Comparison of ENCODE assay signal across 8 mouse cellular contexts in the genomic region with DNA sequence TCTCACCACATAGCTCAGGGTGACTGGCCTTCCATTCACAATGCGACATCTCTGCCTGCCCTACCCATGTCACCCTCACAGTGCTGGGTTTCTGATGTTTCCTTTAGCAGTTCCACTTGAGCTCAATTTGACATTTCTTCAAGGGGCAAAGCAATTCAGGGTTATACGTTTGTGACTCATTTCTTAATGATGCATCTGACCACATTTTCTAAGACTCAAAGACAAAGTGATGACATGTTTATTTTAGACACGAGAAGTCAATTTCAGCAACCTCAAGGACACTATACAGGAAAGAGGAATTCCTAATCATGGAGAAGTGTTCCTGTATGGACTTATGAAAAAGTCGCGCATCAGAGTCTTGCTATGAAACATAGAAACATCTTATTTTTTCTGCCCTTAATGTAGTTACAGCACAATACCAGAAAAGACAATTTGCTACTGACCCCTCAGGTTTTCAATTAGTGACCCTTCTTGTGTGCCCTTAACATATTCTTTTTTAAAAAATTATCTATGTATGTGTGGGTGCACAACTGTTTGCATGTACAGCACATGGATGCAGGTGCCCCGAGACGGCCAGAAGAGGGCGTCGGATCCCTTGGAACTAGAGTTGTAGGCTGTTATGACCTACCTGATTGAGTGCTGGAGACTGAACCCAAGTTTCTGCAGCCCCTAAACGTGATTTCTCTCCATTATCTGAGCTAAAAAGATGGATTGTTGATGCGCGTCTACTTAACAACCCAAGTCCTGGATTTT. TPM values are rescaled to one million over a fixed set of nuclear protein-coding genes. Genes with fewer than 3 reads are reported as not detected.
DNase-seq lines count a peak whose midpoint lies in the region; ATAC-seq and TF ChIP-seq lines count a peak whose summit lies in the region.

No protein-coding gene starts in this region.

- no peaks in the 10 kb centered on the region for H3K36me3 ChIP-seq in forebrain, embryonic 14.5 days (ENCODE audit: control insufficient read depth, insufficient read depth, low read length)
- H3K36me3 ChIP-seq in kidney, postnatal 0 days (ENCODE audit: insufficient read depth, low read length): no peaks in the 10 kb centered on the region

- H3K4me2 ChIP-seq in forebrain, embryonic 14.5 days (ENCODE audit: low read length): peak overlapping the region; percentile 77
- peak overlapping the region; percentile 82 for H3K4me2 ChIP-seq in kidney, postnatal 0 days (ENCODE audit: low read length)

- peak; percentile 57 for TF ChIP-seq CTCF in kidney, postnatal 0 days (IDR thresholded peaks at IDR 0.05; ENCODE audit: low read depth)

- WGBS in forebrain, embryonic 14.5 days: 43% methylated on average over 12 of the region's 12 CpGs
- WGBS in kidney, postnatal 0 days: 42% methylated on average over 12 of the region's 12 CpGs

- no peaks in the 10 kb centered on the region for H3K9me3 ChIP-seq in forebrain, embryonic 14.5 days (replicated peaks; ENCODE audit: control insufficient read depth, low read length)
- H3K9me3 ChIP-seq in kidney, postnatal 0 days (replicated peaks; ENCODE audit: low read length): no peaks in the 10 kb centered on the region

- H3K27ac ChIP-seq in forebrain, embryonic 14.5 days (ENCODE audit: low read depth, low read length): no peak overlapping the region
- H3K27ac ChIP-seq in kidney, postnatal 0 days: no peak overlapping the region

- peak; percentile 22 for ATAC-seq in forebrain, embryonic 14.5 days
- ATAC-seq in kidney, postnatal 0 days (replicated peaks; ENCODE audit: low FRiP score, low read depth): peak; percentile 31
- peak; percentile 14 for ATAC-seq in megakaryocyte-erythroid progenitor cell, adult 5-6 weeks (replicated peaks; ENCODE audit: low FRiP score, low TSS enrichment, poor library complexity, severe bottlenecking)

- H3K4me1 ChIP-seq in forebrain, embryonic 14.5 days (ENCODE audit: control insufficient read depth, insufficient read depth, low read length): peaks cover 10% of the 10 kb centered on the region; the same call in 1 of the 2 replicates
- peaks cover 7% of the 10 kb centered on the region for H3K4me1 ChIP-seq in kidney, postnatal 0 days (replicated peaks; ENCODE audit: insufficient read depth, low read length)

- DNase-seq in adrenal gland, adult 8-10 months: peak; percentile 29
- no peak for DNase-seq in adrenal gland, postnatal 4 days (ENCODE audit: low spot score in 2 of 2)
- peak; percentile 33 for DNase-seq in right cerebral cortex, postnatal 4 days
- no peak for DNase-seq in right cerebral cortex, postnatal 25 days
- DNase-seq in forebrain, embryonic 14.5 days (ENCODE audit: low spot score): no peak
- no peak for DNase-seq in kidney, postnatal 0 days (ENCODE audit: low spot score)
- peak; percentile 70 for DNase-seq in thymus, postnatal 4 days

- H3K4me3 ChIP-seq in forebrain, embryonic 14.5 days (ENCODE audit: low read depth, low read length): peak overlapping the region; percentile 57
- peak overlapping the region; percentile 49 for H3K4me3 ChIP-seq in kidney, postnatal 0 days (replicated peaks; ENCODE audit: low read depth, low read length)

- no peaks in the 10 kb centered on the region for H3K27me3 ChIP-seq in forebrain, embryonic 14.5 days (replicated peaks; ENCODE audit: control insufficient read depth, insufficient read depth, low read length)
- H3K27me3 ChIP-seq in kidney, postnatal 0 days (ENCODE audit: insufficient read depth, low read length): no peaks in the 10 kb centered on the region

- H3K9ac ChIP-seq in forebrain, embryonic 14.5 days (ENCODE audit: low read length): no peak overlapping the region
- no peak overlapping the region for H3K9ac ChIP-seq in kidney, postnatal 0 days (ENCODE audit: low read depth, low read length)

RNA-seq across cellular contexts. Expression of gene Dbt, which starts 0.5 kb away (rescaled TPM):
- 10 to 100 TPM; 57.2 to 70.8 (median 62.5) TPM for total RNA-seq in adrenal gland, adult 8-10 months (2022)
- total RNA-seq in adrenal gland, postnatal 4 days (2021): 10 to 100 TPM; 48.8 to 57.3 TPM
- 6.2 and 8.4 TPM in 2 replicates for polyA plus RNA-seq in forebrain, embryonic 14.5 days (2014; fragmentation: Nextera tagmentation; extraction: Ambion mirVana)
- polyA plus RNA-seq in kidney, postnatal 0 days (2015; fragmentation: Nextera tagmentation; extraction: Ambion mirVana): 12.6 and 15.1 TPM in 2 replicates
- 3.8 and 6.4 TPM in 2 replicates for total RNA-seq in megakaryocyte-erythroid progenitor cell, adult 5-6 weeks (2014; fragmentation: Nextera tagmentation)
- total RNA-seq in megakaryocyte-erythroid progenitor cell, adult 5-6 weeks (2017): 10.5 and 15.7 TPM in 2 replicates

RNA-seq across cellular contexts. Expression of gene Rtca, which starts 4.3 kb away (rescaled TPM):
- 10 to 100 TPM; 34.5 to 45.1 (median 36.8) TPM for total RNA-seq in adrenal gland, adult 8-10 months (2022)
- total RNA-seq in adrenal gland, postnatal 4 days (2021): 10 to 100 TPM; 44.0 to 44.6 TPM
- polyA plus RNA-seq in forebrain, embryonic 14.5 days (2014; fragmentation: Nextera tagmentation; extraction: Ambion mirVana): 116 and 123 TPM in 2 replicates
- 73.1 and 78.4 TPM in 2 replicates for polyA plus RNA-seq in kidney, postnatal 0 days (2015; fragmentation: Nextera tagmentation; extraction: Ambion mirVana)
- 42.4 and 60.1 TPM in 2 replicates for total RNA-seq in megakaryocyte-erythroid progenitor cell, adult 5-6 weeks (2014; fragmentation: Nextera tagmentation)
- 44.6 and 45.9 TPM in 2 replicates for total RNA-seq in megakaryocyte-erythroid progenitor cell, adult 5-6 weeks (2017)

RNA-seq across cellular contexts. Expression of gene Lrrc39, which starts 50.4 kb away (rescaled TPM):
- total RNA-seq in adrenal gland, adult 8-10 months (2022): 1 to 10 TPM; 1.1 to 4.8 (median 1.5) TPM
- 1 to 10 TPM; 2.7 to 3.6 TPM for total RNA-seq in adrenal gland, postnatal 4 days (2021)
- 0.17 and 0.28 TPM in 2 replicates for polyA plus RNA-seq in forebrain, embryonic 14.5 days (2014; fragmentation: Nextera tagmentation; extraction: Ambion mirVana)
- 0.39 and 0.42 TPM in 2 replicates for polyA plus RNA-seq in kidney, postnatal 0 days (2015; fragmentation: Nextera tagmentation; extraction: Ambion mirVana)
- total RNA-seq in megakaryocyte-erythroid progenitor cell, adult 5-6 weeks (2014; fragmentation: Nextera tagmentation): 0.37 TPM in 1 of 2 replicates, not detected in the other
- total RNA-seq in megakaryocyte-erythroid progenitor cell, adult 5-6 weeks (2017): 0.23 and 0.61 TPM in 2 replicates

Comparison
In these comparisons a context has a peak if more than half of its experiments do, and no peak if none do; other contexts are left out.
1. DNase-seq: peak in adrenal gland, adult 8-10 months (single experiment), right cerebral cortex, postnatal 4 days (single experiment) and thymus, postnatal 4 days (single experiment); none in adrenal gland, postnatal 4 days (0 of 2), right cerebral cortex, postnatal 25 days (single experiment), forebrain, embryonic 14.5 days (single experiment) and kidney, postnatal 0 days (single experiment).
2. Peak in every context shown above with its lines, with median percentiles within 50 percentile points of each other: ATAC-seq.